Mouse (Mus musculus): ENCODE data around the gene Sfxn5.

- TF ChIP-seq POLR2A (IDR thresholded peaks at IDR 0.05; ENCODE audit: extremely low read depth, insufficient read depth, low read length), result no peak
- no peak for TF ChIP-seq CTCF (IDR thresholded peaks at IDR 0.05; ENCODE audit: extremely low read depth, insufficient read depth, low read length)
Measured at GRCm38 (mm10) chr6:85259094-85259630, 74.1 kb downstream of the Sfxn5 start.

All from cortical plate, adult 2 months (tissue).